Mouse (Mus musculus) lung, embryonic 15.5 days (tissue): Measurements from ENCODE around the gene Ces1e. TPM values are rescaled to one million over a fixed set of nuclear protein-coding genes. Genes with fewer than 3 reads are reported as not detected.
"Not testable (repeated sequence)": the region's sequence is repeated elsewhere in the genome, so short reads cannot be mapped to it uniquely, and the experiment has no call there.

Source experiments
- ATAC-seq: fragments of 200-750 bp; cut with Nextera tagmentation; 2 replicates; pipeline ENCODE4 v1.8.0; 2017; ENCODE audit warnings: moderate number of reproducible peaks, borderline replicate concordance; ENCODE audit not compliant: low FRiP score, low TSS enrichment; ENCODE audit errors: extremely low read depth
- H3K27ac ChIP-seq: fragments of 300-500 bp; sonication (generic); 2 replicates; pipeline ENCODE4 v1.5.1; 2015; ENCODE audit warnings: moderate library complexity, mild to moderate bottlenecking, inconsistent platforms
- H3K27me3 ChIP-seq: fragments of 300-500 bp; sonication (generic); 2 replicates; pipeline ENCODE4 v1.6.1; 2015; ENCODE audit warnings: inconsistent platforms
- H3K36me3 ChIP-seq: fragments of 300-500 bp; sonication (generic); 2 replicates; pipeline ENCODE4 v1.6.1; 2015; ENCODE audit warnings: inconsistent platforms
- H3K4me1 ChIP-seq: fragments of 300-500 bp; sonication (generic); 2 replicates; pipeline ENCODE4 v1.6.1; 2015; ENCODE audit warnings: inconsistent platforms
- H3K4me2 ChIP-seq: fragments of 300-500 bp; sonication (generic); 2 replicates; pipeline ENCODE4 v1.6.1; 2015; ENCODE audit warnings: inconsistent platforms, mild to moderate bottlenecking, moderate library complexity
- H3K4me3 ChIP-seq: fragments of 300-500 bp; sonication (generic); 2 replicates; pipeline ENCODE4 v1.5.1; 2015; ENCODE audit warnings: mild to moderate bottlenecking, inconsistent platforms
- H3K9ac ChIP-seq: fragments of 300-500 bp; sonication (generic); 2 replicates; pipeline ENCODE4 v1.6.1; 2015; ENCODE audit warnings: inconsistent platforms
- H3K9me3 ChIP-seq: fragments of 300-500 bp; sonication (generic); 2 replicates; pipeline ENCODE4 v1.6.1; 2016; ENCODE audit warnings: inconsistent platforms
- WGBS: fragments of 180-500 bp; shearing (Covaris S2); methylation state at CpG from one replicate; pipeline ENCODE4 v1.1.7; 2015; 5-methylcytosine and 5-hydroxymethylcytosine counted together
- polyA plus RNA-seq: library from polyadenylated mRNA; unstranded; fragments of >200 nt; fragmentation: Nextera tagmentation; extraction: Ambion mirVana; gene quantifications from 2 replicates; pipeline ENCODE4 v1.2.1, GENCODE M21; 2015

Ces1e gene
- polyA plus RNA-seq, 1 experiment from 2014 or later, result not detected

- Histone ChIP-seq H3K27ac (no peak overlapping the region), H3K4me2 (no peak overlapping the region), H3K36me3 (no peaks in the 10 kb centered on the region), H3K4me1 (0 out of 2 replicates have a peak, but pooled peaks cover 6% of the 10 kb centered on the region), H3K9me3 (no peaks in the 10 kb centered on the region), H3K9ac (no peak overlapping the region), H3K4me3 (no peak overlapping the region), H3K27me3 (no peaks in the 10 kb centered on the region)
- no peak for ATAC-seq
- 31% methylated on average over 11 of the region's 11 CpGs for WGBS
Measured at GRCm38 (mm10) chr8:93228673-93229370, 597 bp downstream of the Ces1e start.

GRCm38 (mm10) chr8:93226471-93226870 lies 2.9 kb downstream of the Ces1e start:
- 92% methylated on average over 1 of the region's 1 CpGs for WGBS
- not testable (repeated sequence) for H3K4me1 ChIP-seq, ATAC-seq, H3K9ac ChIP-seq, H3K4me2 ChIP-seq, H3K4me3 ChIP-seq, H3K36me3 ChIP-seq, H3K27me3 ChIP-seq, H3K9me3 ChIP-seq, H3K27ac ChIP-seq

GRCm38 (mm10) chr8:93221896-93222295 lies 7.5 kb downstream of the Ces1e start:
- Histone ChIP-seq H3K4me2 (no peak overlapping the region), H3K4me1 (no peaks in the 10 kb centered on the region), H3K9me3 (no peaks in the 10 kb centered on the region), H3K4me3 (no peak overlapping the region), H3K27ac (no peak overlapping the region), H3K27me3 (no peaks in the 10 kb centered on the region), H3K9ac (no peak overlapping the region), H3K36me3 (no peaks in the 10 kb centered on the region)
- WGBS, result 71% methylated on average over 3 of the region's 3 CpGs
- no peak for ATAC-seq

- ATAC-seq, result no peak
- Histone ChIP-seq H3K27ac (no peak overlapping the region), H3K4me3 (no peak overlapping the region), H3K4me1 (no peaks in the 10 kb centered on the region), H3K4me2 (no peak overlapping the region), H3K9me3 (no peaks in the 10 kb centered on the region), H3K36me3 (no peaks in the 10 kb centered on the region), H3K9ac (no peak overlapping the region), H3K27me3 (no peaks in the 10 kb centered on the region)
- WGBS, result 50% methylated on average over 4 of the region's 4 CpGs
Measured at GRCm38 (mm10) chr8:93217867-93218266, 11.6 kb downstream of the Ces1e start.

DNA sequence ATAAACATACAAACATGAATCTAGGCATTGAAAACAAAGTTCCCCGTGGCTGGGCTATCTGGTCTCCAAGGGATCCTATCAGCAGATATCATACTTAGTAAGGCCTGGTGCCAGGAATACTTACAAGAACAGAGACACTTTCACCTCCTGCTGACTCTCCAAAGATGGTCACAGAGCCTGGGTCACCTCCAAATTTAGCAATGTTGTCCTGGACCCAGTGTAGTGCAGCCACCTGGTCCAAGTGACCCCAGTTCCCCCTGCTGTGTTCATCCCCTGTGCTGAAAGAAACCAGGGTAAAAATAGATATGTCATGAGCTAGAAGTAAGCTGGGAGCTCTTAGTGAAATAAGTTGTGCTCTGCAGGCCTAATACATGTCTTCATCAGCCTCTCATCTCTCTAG lies 12.0 kb downstream of the Ces1e start:
- H3K4me1 ChIP-seq, result no peaks in the 10 kb centered on the region
- H3K9me3 ChIP-seq, result no peaks in the 10 kb centered on the region
- no peak for ATAC-seq
- no peak overlapping the region for H3K4me3 ChIP-seq
- H3K27ac ChIP-seq, result no peak overlapping the region
- H3K4me2 ChIP-seq, result no peak overlapping the region
- H3K36me3 ChIP-seq, result no peaks in the 10 kb centered on the region
- no peaks in the 10 kb centered on the region for H3K27me3 ChIP-seq
- 66% methylated on average over 1 of the region's 1 CpGs for WGBS
- H3K9ac ChIP-seq, result no peak overlapping the region

GRCm38 (mm10) chr8:93211091-93211490 lies 18.3 kb downstream of the Ces1e start:
- Histone ChIP-seq H3K36me3 (no peaks in the 10 kb centered on the region), H3K27ac (no peak overlapping the region), H3K4me3 (no peak overlapping the region), H3K4me1 (no peaks in the 10 kb centered on the region), H3K27me3 (no peaks in the 10 kb centered on the region), H3K4me2 (no peak overlapping the region), H3K9me3 (no peaks in the 10 kb centered on the region), H3K9ac (no peak overlapping the region)
- no peak for ATAC-seq

GRCm38 (mm10) chr8:93199146-93199545 lies 30.3 kb downstream of the Ces1e start:
- peak; percentile 24; the same call in 1 of the 2 replicates for ATAC-seq
- H3K27ac ChIP-seq, result not testable (repeated sequence)

DNA sequence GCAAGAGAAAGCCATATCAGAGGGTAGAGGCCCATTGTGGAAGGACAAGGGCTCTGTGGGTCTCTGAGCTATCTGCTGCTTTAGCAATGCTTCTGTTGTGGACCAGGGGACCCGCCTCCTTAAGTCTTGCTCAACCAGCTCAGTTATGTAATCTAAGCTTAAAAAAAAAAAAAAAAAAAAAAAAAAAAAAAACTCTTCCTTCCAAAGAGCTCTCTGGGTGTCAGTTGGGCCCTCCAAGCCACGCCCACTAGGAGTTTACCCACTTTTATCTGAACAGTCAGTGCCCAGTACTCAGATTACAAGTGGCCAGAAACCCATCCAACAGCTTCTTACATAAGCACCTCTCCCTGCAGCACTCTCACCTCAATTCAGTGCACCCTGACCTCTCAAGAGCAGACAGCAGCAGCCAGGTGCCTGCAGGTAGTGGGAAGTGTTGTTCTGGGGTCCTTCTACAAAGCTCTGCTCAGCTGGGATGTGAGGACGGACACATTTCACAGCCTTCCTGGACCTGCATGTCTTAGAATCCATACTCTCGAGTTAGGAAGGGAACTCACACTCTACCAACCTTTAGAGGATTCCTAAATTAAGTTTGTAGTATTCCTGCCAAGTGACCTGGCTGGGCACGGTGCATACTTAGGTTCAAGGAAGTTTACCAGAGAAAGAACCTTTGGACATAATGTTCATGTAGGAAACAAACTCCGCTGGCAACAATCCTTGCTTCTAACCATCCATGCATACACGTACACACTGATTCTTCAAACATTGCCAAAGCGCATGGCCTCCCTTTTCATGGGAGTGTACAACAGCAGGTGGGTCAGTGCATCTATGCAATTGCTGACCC lies 31.5 kb downstream of the Ces1e start, which contains the start of gene Ces1d:
Gene Ces1d, minus strand, starts transcription at position 154 of the 841 bp plus-strand sequence.
- WGBS, result 57% methylated on average over 8 of the region's 8 CpGs
- Histone ChIP-seq H3K4me2 (peak within 1 kb of the TSS; percentile 45), H3K36me3 (no peaks in the 10 kb centered on the region), H3K27ac (peak within 1 kb of the TSS; percentile 80), H3K9me3 (no peaks in the 10 kb centered on the region), H3K27me3 (no peaks in the 10 kb centered on the region), H3K4me1 (peaks cover 4% of the 10 kb centered on the region), H3K4me3 (peak within 1 kb of the TSS; percentile 23), H3K9ac (no peak within 1 kb of the TSS)
- peak; percentile 84 for ATAC-seq

More at GRCm38 (mm10) chr8:93199146-93199545, 30.3 kb downstream of the Ces1e start:
- H3K9me3 ChIP-seq, H3K4me1 ChIP-seq, H3K27me3 ChIP-seq, H3K4me2 ChIP-seq, H3K9ac ChIP-seq, H3K4me3 ChIP-seq, H3K36me3 ChIP-seq: not testable (repeated sequence)
- WGBS, result 37% methylated on average over 7 of the region's 7 CpGs

DNA sequence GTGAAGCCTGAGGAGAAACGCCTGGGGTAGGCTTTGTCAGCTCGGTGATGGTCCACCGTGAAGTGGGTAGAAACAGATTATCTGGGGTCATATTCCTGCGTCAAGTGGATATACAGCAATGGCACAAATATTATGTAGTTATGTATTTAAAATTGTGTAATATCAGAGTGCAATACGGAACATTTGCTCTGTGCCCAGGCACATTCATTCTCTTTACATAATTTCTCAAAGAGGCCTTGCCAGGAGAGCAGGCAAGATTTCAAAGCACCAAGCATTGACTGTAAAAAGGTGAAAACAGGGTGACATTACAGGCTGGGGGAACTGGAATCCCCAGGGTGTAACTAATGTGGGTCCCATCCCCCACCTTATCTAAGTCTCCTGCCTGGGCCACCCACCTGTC lies 33.0 kb downstream of the Ces1e start:
- Histone ChIP-seq H3K9me3 (no peaks in the 10 kb centered on the region), H3K27ac (peak overlapping the region; percentile 64), H3K4me3 (peak overlapping the region; percentile 23), H3K9ac (no peak overlapping the region), H3K4me2 (peak overlapping the region; percentile 45), H3K36me3 (no peaks in the 10 kb centered on the region), H3K4me1 (peaks cover 4% of the 10 kb centered on the region), H3K27me3 (no peaks in the 10 kb centered on the region)
- no peak for ATAC-seq
- 63% methylated on average over 5 of the region's 5 CpGs for WGBS

GRCm38 (mm10) chr8:93180581-93181129 lies 48.8 kb downstream of the Ces1e start:
- peak; percentile 89 for ATAC-seq
- Histone ChIP-seq H3K36me3 (no peaks in the 10 kb centered on the region), H3K27ac (peak overlapping the region; percentile 21; the same call in 1 of the 2 replicates), H3K27me3 (no peaks in the 10 kb centered on the region), H3K4me3 (no peak overlapping the region), H3K9me3 (no peaks in the 10 kb centered on the region), H3K4me2 (no peak overlapping the region), H3K9ac (no peak overlapping the region), H3K4me1 (peaks cover 16% of the 10 kb centered on the region)
- 38% methylated on average over 4 of the region's 4 CpGs for WGBS

DNA sequence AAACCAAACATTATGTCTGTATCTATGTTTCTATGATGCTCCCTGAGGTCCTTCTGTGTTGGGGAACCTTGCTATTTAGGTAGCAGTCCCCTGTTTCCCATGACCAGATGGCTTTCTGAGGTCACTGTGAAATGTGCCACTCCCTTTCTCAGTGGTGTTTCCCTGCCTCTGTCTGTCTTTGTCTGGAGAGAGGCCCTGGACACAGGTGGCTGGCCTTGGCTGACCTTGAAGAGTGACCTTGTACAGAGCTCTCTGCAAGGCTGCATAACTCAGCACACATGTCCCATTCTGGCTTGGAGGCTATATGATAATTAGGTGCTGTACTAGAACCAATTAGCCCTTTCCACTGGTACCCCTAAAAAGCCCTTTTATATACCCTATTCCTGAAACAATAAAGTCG lies 52.8 kb downstream of the Ces1e start:
- no peak for ATAC-seq
- H3K4me3 ChIP-seq, result no peak overlapping the region
- no peak overlapping the region for H3K4me2 ChIP-seq
- no peak overlapping the region for H3K9ac ChIP-seq
- 62% methylated on average over 1 of the region's 1 CpGs for WGBS
- H3K4me1 ChIP-seq, result peaks cover 20% of the 10 kb centered on the region
- H3K9me3 ChIP-seq, result no peaks in the 10 kb centered on the region
- no peaks in the 10 kb centered on the region for H3K27me3 ChIP-seq
- no peaks in the 10 kb centered on the region for H3K36me3 ChIP-seq
- no peak overlapping the region for H3K27ac ChIP-seq

GRCm38 (mm10) chr8:93174554-93174953 lies 54.9 kb downstream of the Ces1e start:
- ATAC-seq, result no peak
- no peak overlapping the region for H3K4me3 ChIP-seq
- no peak overlapping the region for H3K27ac ChIP-seq
- no peaks in the 10 kb centered on the region for H3K27me3 ChIP-seq
- WGBS, result 72% methylated on average over 2 of the region's 2 CpGs
- H3K36me3 ChIP-seq, result no peaks in the 10 kb centered on the region
- peaks cover 14% of the 10 kb centered on the region for H3K4me1 ChIP-seq
- no peak overlapping the region for H3K9ac ChIP-seq
- no peaks in the 10 kb centered on the region for H3K9me3 ChIP-seq
- no peak overlapping the region for H3K4me2 ChIP-seq
